Mouse (Mus musculus): ENCODE measurements around the gene Mkks. TPM values are rescaled to one million over a fixed set of nuclear protein-coding genes. Genes with fewer than 3 reads are reported as not detected.

Gene Mkks
- polyA plus RNA-seq, 1 experiment from 2014 or later = 9.9 TPM

- Histone ChIP-seq H3K4me2 (no peak overlapping the region), H3K4me3 (no peak overlapping the region), H3K4me1 (no peaks in the 10 kb centered on the region), H3K9ac (no peak overlapping the region), H3K9me3 (replicated peaks) (no peaks in the 10 kb centered on the region), H3K27ac (no peak overlapping the region), H3K27me3 (no peaks in the 10 kb centered on the region), H3K36me3 (ENCODE audit: poor library complexity, severe bottlenecking) (no peaks in the 10 kb centered on the region)
- WGBS = 88% methylated on average over 3 of the region's 3 CpGs
- no peak for ATAC-seq
Observed at GRCm38 (mm10) chr2:136832936-136833335, 58.3 kb downstream of the Mkks start.

GRCm38 (mm10) chr2:136827612-136828011 lies 63.6 kb downstream of the Mkks start:
- Histone ChIP-seq H3K9ac (no peak overlapping the region), H3K4me3 (no peak overlapping the region), H3K4me2 (no peak overlapping the region), H3K9me3 (replicated peaks) (no peaks in the 10 kb centered on the region), H3K36me3 (ENCODE audit: poor library complexity, severe bottlenecking) (no peaks in the 10 kb centered on the region), H3K4me1 (peaks cover 3% of the 10 kb centered on the region; the same call in 1 of the 2 replicates), H3K27ac (no peak overlapping the region), H3K27me3 (no peaks in the 10 kb centered on the region)
- WGBS = 89% methylated on average over 4 of the region's 4 CpGs
- ATAC-seq = no peak

Other genes starting within 250 kb of the Mkks start
- gene Snap25, start 177.9 kb downstream of the Mkks start, polyA plus RNA-seq (2015; fragmentation: Nextera tagmentation; extraction: Ambion mirVana) = 51.6 and 53.4 TPM in 2 replicates
- 22.9 and 38.6 TPM in 2 replicates for gene AL731706.2, start 5.7 kb downstream of the Mkks start, polyA plus RNA-seq (2015; fragmentation: Nextera tagmentation; extraction: Ambion mirVana)
- gene Slx4ip, start 171 bp downstream of the Mkks start, polyA plus RNA-seq (2015; fragmentation: Nextera tagmentation; extraction: Ambion mirVana) = 12.2 and 12.8 TPM in 2 replicates
- gene AL731706.1, start within 50 bp of the Mkks start, polyA plus RNA-seq (2015; fragmentation: Nextera tagmentation; extraction: Ambion mirVana) = 22.1 and 27.4 TPM in 2 replicates
- gene Jag1, start 225.3 kb upstream of the Mkks start, polyA plus RNA-seq (2015; fragmentation: Nextera tagmentation; extraction: Ambion mirVana) = 10.6 and 12.3 TPM in 2 replicates

All from forebrain, embryonic 13.5 days (tissue).